Mouse (Mus musculus): ENCODE data around the gene Ctxn1. TPM values are rescaled to one million over a fixed set of nuclear protein-coding genes. Genes with fewer than 3 reads are reported as not detected.
A peak's percentile ranks its signal among the peaks of the same experiment; 100 is the strongest.
"Not testable (repeated sequence)": the region's sequence is repeated elsewhere in the genome, so short reads cannot be mapped to it uniquely, and the experiment has no call there.

Ctxn1 gene
- 10 to 100 TPM; 11.0 to 14.7 TPM for total RNA-seq (2021)
- long read RNA-seq, experiment 1, transcript Ctxn1-201 (2 exons, 1,212 nt): major isoform, 15 of 15 reads
- long read RNA-seq, experiment 1, partial matches to known transcripts: 0 of 15 reads
- long read RNA-seq, experiment 1, other reads (novel, unspliced or antisense): 0 of 15 reads
- long read RNA-seq, experiment 2, partial matches to known transcripts: 0 of 2 reads
- long read RNA-seq, experiment 2, other reads (novel, unspliced or antisense): 0 of 2 reads

GRCm38 (mm10) chr8:4259125-4259804 is at the start of gene Ctxn1:
Gene Ctxn1, minus strand, starts transcription at chr8:4259274.
- peak; percentile 99 for DNase-seq

GRCm38 (mm10) chr8:4305838-4306237 is 46.8 kb upstream of the Ctxn1 start:
- DNase-seq: no peak

- no peak for DNase-seq
Observed at GRCm38 (mm10) chr8:4304124-4304547, 45.1 kb upstream of the Ctxn1 start.

GRCm38 (mm10) chr8:4297822-4298221 is 38.7 kb upstream of the Ctxn1 start:
- no peak for DNase-seq

GRCm38 (mm10) chr8:4292738-4293137 is 33.7 kb upstream of the Ctxn1 start:
- no peak for DNase-seq

GRCm38 (mm10) chr8:4276111-4276465 is 17.0 kb upstream of the Ctxn1 start:
- DNase-seq: no peak

- DNase-seq: peak; percentile 96
Observed at GRCm38 (mm10) chr8:4275275-4276110, 16.4 kb upstream of the Ctxn1 start, which contains the start of gene Timm44. Gene Timm44, minus strand, starts transcription at chr8:4275913.

GRCm38 (mm10) chr8:4269609-4270008 is 10.5 kb upstream of the Ctxn1 start:
- DNase-seq: no peak

GRCm38 (mm10) chr8:4267627-4268026 is 8.6 kb upstream of the Ctxn1 start:
- peak; percentile 50 for DNase-seq

- DNase-seq: no peak
Observed at GRCm38 (mm10) chr8:4265160-4265914, 6.3 kb upstream of the Ctxn1 start.

GRCm38 (mm10) chr8:4263105-4263791 is 4.2 kb upstream of the Ctxn1 start:
- no peak for DNase-seq

- no peak for DNase-seq
Observed at GRCm38 (mm10) chr8:4259805-4260170, 714 bp upstream of the Ctxn1 start.

GRCm38 (mm10) chr8:4258678-4259077 is 396 bp downstream of the Ctxn1 start:
- DNase-seq: peak; percentile 35

GRCm38 (mm10) chr8:4258233-4258632 is 841 bp downstream of the Ctxn1 start:
- DNase-seq: peak; percentile 86

GRCm38 (mm10) chr8:4257350-4257749 is 1.7 kb downstream of the Ctxn1 start:
- DNase-seq: no peak

- DNase-seq: no peak
Observed at GRCm38 (mm10) chr8:4256911-4257310, 2.2 kb downstream of the Ctxn1 start.

- DNase-seq: not testable (repeated sequence)
Observed at GRCm38 (mm10) chr8:4255471-4255870, 3.6 kb downstream of the Ctxn1 start.

- DNase-seq: peak; percentile 76
Observed at GRCm38 (mm10) chr8:4254001-4254400, 5.1 kb downstream of the Ctxn1 start.

- peak; percentile 98 for DNase-seq
Observed at GRCm38 (mm10) chr8:4252934-4253841, 5.9 kb downstream of the Ctxn1 start, which contains the start of gene Snapc2. Gene Snapc2, plus strand, starts transcription at chr8:4253080.

GRCm38 (mm10) chr8:4252116-4252760 is 6.8 kb downstream of the Ctxn1 start:
- DNase-seq: no peak

Measured in adrenal gland, postnatal 10 days (tissue).